Mouse (Mus musculus): ENCODE measurements around the gene Med16.
"Not testable (repeated sequence)": the region's sequence is repeated elsewhere in the genome, so short reads cannot be mapped to it uniquely, and the experiment has no call there.

Gene Med16

GRCm38 (mm10) chr10:79916081-79916480 is 7.4 kb upstream of the Med16 start:
- no peak for DNase-seq

- no peak for DNase-seq
Observed at GRCm38 (mm10) chr10:79914948-79915596, 6.3 kb upstream of the Med16 start.

- DNase-seq: no peak
Observed at GRCm38 (mm10) chr10:79914131-79914947, 5.6 kb upstream of the Med16 start.

GRCm38 (mm10) chr10:79912412-79912811 is 3.7 kb upstream of the Med16 start:
- DNase-seq: no peak

- no peak for DNase-seq
Observed at GRCm38 (mm10) chr10:79910556-79910955, 1.8 kb upstream of the Med16 start, which contains the start of gene Gm26602. Gm26602 (plus strand) TSS chr10:79910856.

GRCm38 (mm10) chr10:79909092-79909922 is 584 bp upstream of the Med16 start:
- no peak for DNase-seq

GRCm38 (mm10) chr10:79907415-79907814 is 1.3 kb downstream of the Med16 start:
- no peak for DNase-seq

GRCm38 (mm10) chr10:79906712-79907111 is 2.0 kb downstream of the Med16 start:
- no peak for DNase-seq

- DNase-seq: peak; percentile 85
Observed at GRCm38 (mm10) chr10:79900951-79901410, 7.7 kb downstream of the Med16 start.

- no peak for DNase-seq
Observed at GRCm38 (mm10) chr10:79897316-79898245, 11.1 kb downstream of the Med16 start.

GRCm38 (mm10) chr10:79896814-79897213 is 11.9 kb downstream of the Med16 start:
- DNase-seq: no peak

- no peak for DNase-seq
Observed at GRCm38 (mm10) chr10:79896306-79896705, 12.4 kb downstream of the Med16 start.

GRCm38 (mm10) chr10:79892451-79893118 is 16.1 kb downstream of the Med16 start:
- DNase-seq: peak; percentile 72

GRCm38 (mm10) chr10:79890670-79891069 is 18.1 kb downstream of the Med16 start, which contains the start of gene Cfd:
Cfd (plus strand) TSS chr10:79890853.
- no peak for DNase-seq

GRCm38 (mm10) chr10:79889386-79889785 is 19.3 kb downstream of the Med16 start:
- DNase-seq: no peak

GRCm38 (mm10) chr10:79886611-79887010 is 22.1 kb downstream of the Med16 start:
- no peak for DNase-seq

GRCm38 (mm10) chr10:79886054-79886453 is 22.7 kb downstream of the Med16 start, which contains the start of gene Elane:
Elane (plus strand) TSS chr10:79886247.
- no peak for DNase-seq

GRCm38 (mm10) chr10:79884938-79885337 is 23.8 kb downstream of the Med16 start:
- DNase-seq: not testable (repeated sequence)

- DNase-seq: no peak
Observed at GRCm38 (mm10) chr10:79884446-79884845, 24.3 kb downstream of the Med16 start.

- peak; percentile 75 for DNase-seq
Observed at GRCm38 (mm10) chr10:79883297-79884084, 25.2 kb downstream of the Med16 start.
